Mouse (Mus musculus): ENCODE data around the gene Kif5c.

- TF ChIP-seq POLR2A (IDR thresholded peaks at IDR 0.05; ENCODE audit: low read depth, low read length) (no peak), CTCF (IDR thresholded peaks at IDR 0.05; ENCODE audit: borderline replicate concordance, insufficient read depth, low read length) (no peak)
Measured at GRCm38 (mm10) chr2:49654606-49655005, 35.5 kb downstream of the Kif5c start.
